Mouse (Mus musculus): Measurements from ENCODE around the gene Hist2h2ab. TPM values are rescaled to one million over a fixed set of nuclear protein-coding genes. Genes with fewer than 3 reads are reported as not detected.

Hist2h2ab gene
- polyA plus RNA-seq, 1 experiment: 3.0 TPM

GRCm38 (mm10) chr3:96230404-96230803 lies 10.7 kb downstream of the Hist2h2ab start:
- no peaks in the 10 kb centered on the region for H3K4me1 ChIP-seq (ENCODE audit: control insufficient read depth, insufficient read depth, insufficient read length)

GRCm38 (mm10) chr3:96230910-96231757 lies 11.5 kb downstream of the Hist2h2ab start:
- 76% methylated on average over 4 of the region's 4 CpGs for WGBS
- TF ChIP-seq CTCF (IDR thresholded peaks at IDR 0.05; ENCODE audit: extremely low read depth, insufficient read depth, insufficient read length, insufficient replicate concordance) (no peak), POLR2A (IDR thresholded peaks at IDR 0.05; ENCODE audit: low read depth, low read length) (no peak)
- no peak overlapping the region for H3K27ac ChIP-seq (ENCODE audit: insufficient read depth, low read length)
- no peaks in the 10 kb centered on the region for H3K4me1 ChIP-seq (ENCODE audit: control insufficient read depth, insufficient read depth, insufficient read length)
- H3K4me3 ChIP-seq (ENCODE audit: extremely low read depth, insufficient read depth, insufficient read length): no peak overlapping the region
- no peaks in the 10 kb centered on the region for H3K27me3 ChIP-seq (ENCODE audit: control insufficient read depth, insufficient read depth, low read length)
- H3K36me3 ChIP-seq (ENCODE audit: control insufficient read depth, insufficient read depth, low read length): no peaks in the 10 kb centered on the region
- DNase-seq (ENCODE audit: low read depth in 1 of 2, low spot score in 2 of 2): no peak

More at GRCm38 (mm10) chr3:96230404-96230803, 10.7 kb downstream of the Hist2h2ab start:
- no peaks in the 10 kb centered on the region for H3K36me3 ChIP-seq (ENCODE audit: control insufficient read depth, insufficient read depth, low read length)
- 49% methylated on average over 2 of the region's 2 CpGs for WGBS
- no peaks in the 10 kb centered on the region for H3K27me3 ChIP-seq (ENCODE audit: control insufficient read depth, insufficient read depth, low read length)
- no peak overlapping the region for H3K27ac ChIP-seq (ENCODE audit: insufficient read depth, low read length)
- TF ChIP-seq CTCF (IDR thresholded peaks at IDR 0.05; ENCODE audit: extremely low read depth, insufficient read depth, insufficient read length, insufficient replicate concordance): no peak
- TF ChIP-seq POLR2A (IDR thresholded peaks at IDR 0.05; ENCODE audit: low read depth, low read length): no peak
- no peak overlapping the region for H3K4me3 ChIP-seq (ENCODE audit: extremely low read depth, insufficient read depth, insufficient read length)
- no peak for DNase-seq (ENCODE audit: low read depth in 1 of 2, low spot score in 2 of 2)

GRCm38 (mm10) chr3:96231758-96232120 lies 12.1 kb downstream of the Hist2h2ab start:
- H3K27ac ChIP-seq (ENCODE audit: insufficient read depth, low read length): no peak overlapping the region
- no peak overlapping the region for H3K4me3 ChIP-seq (ENCODE audit: extremely low read depth, insufficient read depth, insufficient read length)
- WGBS: 79% methylated on average over 2 of the region's 2 CpGs
- TF ChIP-seq CTCF (IDR thresholded peaks at IDR 0.05; ENCODE audit: extremely low read depth, insufficient read depth, insufficient read length, insufficient replicate concordance) (no peak), POLR2A (IDR thresholded peaks at IDR 0.05; ENCODE audit: low read depth, low read length) (no peak)
- no peaks in the 10 kb centered on the region for H3K4me1 ChIP-seq (ENCODE audit: control insufficient read depth, insufficient read depth, insufficient read length)
- DNase-seq (ENCODE audit: low read depth in 1 of 2, low spot score in 2 of 2): no peak
- no peaks in the 10 kb centered on the region for H3K27me3 ChIP-seq (ENCODE audit: control insufficient read depth, insufficient read depth, low read length)
- no peaks in the 10 kb centered on the region for H3K36me3 ChIP-seq (ENCODE audit: control insufficient read depth, insufficient read depth, low read length)

DNA sequence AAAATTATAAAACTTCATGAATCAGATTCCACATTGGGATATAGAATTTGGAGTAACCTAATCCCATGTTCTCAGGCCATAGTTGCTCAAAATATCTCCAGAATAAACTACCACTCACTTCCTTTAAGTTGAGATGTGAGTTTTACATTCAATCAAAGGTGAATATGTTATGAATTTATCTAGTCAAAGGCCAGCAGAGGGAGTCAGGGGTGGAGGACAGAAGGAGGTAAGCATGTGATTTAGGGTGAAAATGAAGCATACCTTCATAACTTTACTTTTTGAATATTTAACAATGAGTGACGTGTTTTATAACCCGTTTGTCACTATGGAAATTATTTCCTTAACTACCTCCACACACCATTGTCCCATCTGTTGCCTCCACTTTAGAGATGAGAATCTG lies 15.2 kb downstream of the Hist2h2ab start:
- no peaks in the 10 kb centered on the region for H3K4me1 ChIP-seq (ENCODE audit: control insufficient read depth, insufficient read depth, insufficient read length)
- no peak for DNase-seq (ENCODE audit: low read depth in 1 of 2, low spot score in 2 of 2)
- H3K27ac ChIP-seq (ENCODE audit: insufficient read depth, low read length): no peak overlapping the region
- H3K4me3 ChIP-seq (ENCODE audit: extremely low read depth, insufficient read depth, insufficient read length): no peak overlapping the region
- WGBS: 78% methylated on average over 2 of the region's 2 CpGs
- TF ChIP-seq POLR2A (IDR thresholded peaks at IDR 0.05; ENCODE audit: low read depth, low read length) (no peak), CTCF (IDR thresholded peaks at IDR 0.05; ENCODE audit: extremely low read depth, insufficient read depth, insufficient read length, insufficient replicate concordance) (no peak)
- no peaks in the 10 kb centered on the region for H3K36me3 ChIP-seq (ENCODE audit: control insufficient read depth, insufficient read depth, low read length)
- no peaks in the 10 kb centered on the region for H3K27me3 ChIP-seq (ENCODE audit: control insufficient read depth, insufficient read depth, low read length)

DNA sequence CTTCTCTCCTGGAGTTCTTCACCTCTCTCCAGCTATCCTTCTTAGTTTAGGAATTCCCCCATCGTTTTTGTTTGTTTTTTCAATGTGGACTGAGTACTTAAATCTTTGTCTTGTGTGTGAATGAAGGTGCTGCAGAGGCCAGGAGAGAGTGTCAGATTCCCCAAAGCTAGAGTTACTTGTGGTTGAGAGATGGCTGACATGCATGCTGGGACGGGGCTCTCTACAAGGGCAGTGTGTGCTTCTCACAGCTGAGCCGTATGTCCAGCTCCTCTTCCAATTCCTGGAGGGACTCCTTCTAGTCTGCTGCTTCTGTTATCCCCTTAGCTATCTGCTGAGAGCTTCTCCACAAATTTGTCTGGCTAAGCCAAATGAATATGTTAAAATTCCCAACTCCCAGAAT lies 16.2 kb downstream of the Hist2h2ab start:
- TF ChIP-seq CTCF (IDR thresholded peaks at IDR 0.05; ENCODE audit: extremely low read depth, insufficient read depth, insufficient read length, insufficient replicate concordance): no peak
- no peak for TF ChIP-seq POLR2A (IDR thresholded peaks at IDR 0.05; ENCODE audit: low read depth, low read length)
- 84% methylated on average over 3 of the region's 3 CpGs for WGBS
- H3K36me3 ChIP-seq (ENCODE audit: control insufficient read depth, insufficient read depth, low read length): no peaks in the 10 kb centered on the region
- H3K27ac ChIP-seq (ENCODE audit: insufficient read depth, low read length): no peak overlapping the region
- no peak for DNase-seq (ENCODE audit: low read depth in 1 of 2, low spot score in 2 of 2)
- H3K27me3 ChIP-seq (ENCODE audit: control insufficient read depth, insufficient read depth, low read length): no peaks in the 10 kb centered on the region
- peaks cover 1% of the 10 kb centered on the region; the same call in 1 of the 2 replicates for H3K4me1 ChIP-seq (ENCODE audit: control insufficient read depth, insufficient read depth, insufficient read length)
- H3K4me3 ChIP-seq (ENCODE audit: extremely low read depth, insufficient read depth, insufficient read length): no peak overlapping the region

- Histone ChIP-seq H3K4me1 (ENCODE audit: control insufficient read depth, insufficient read depth, insufficient read length) (peaks cover 2% of the 10 kb centered on the region; the same call in 1 of the 2 replicates), H3K27ac (ENCODE audit: insufficient read depth, low read length) (no peak overlapping the region), H3K4me3 (ENCODE audit: extremely low read depth, insufficient read depth, insufficient read length) (no peak overlapping the region), H3K36me3 (ENCODE audit: control insufficient read depth, insufficient read depth, low read length) (no peaks in the 10 kb centered on the region), H3K27me3 (ENCODE audit: control insufficient read depth, insufficient read depth, low read length) (no peaks in the 10 kb centered on the region)
- 80% methylated on average over 4 of the region's 4 CpGs for WGBS
- TF ChIP-seq POLR2A (IDR thresholded peaks at IDR 0.05; ENCODE audit: low read depth, low read length) (no peak), CTCF (IDR thresholded peaks at IDR 0.05; ENCODE audit: extremely low read depth, insufficient read depth, insufficient read length, insufficient replicate concordance) (no peak)
- DNase-seq (ENCODE audit: low read depth in 1 of 2, low spot score in 2 of 2): no peak
These were observed 17.2 kb downstream of the Hist2h2ab start for GRCm38 (mm10) chr3:96236834-96237334.

All from spleen, adult 2 months (tissue).